Mouse (Mus musculus) kidney, postnatal 4 days (tissue): ENCODE data around the gene Srebf2.

Experiments used
- DNase-seq, 2 experiments: peaks; one replicate each; pipeline ENCODE4 v3.0.0; 2021; ENCODE audit warnings: mixed read lengths in 2 of 2

Srebf2 gene

DNA sequence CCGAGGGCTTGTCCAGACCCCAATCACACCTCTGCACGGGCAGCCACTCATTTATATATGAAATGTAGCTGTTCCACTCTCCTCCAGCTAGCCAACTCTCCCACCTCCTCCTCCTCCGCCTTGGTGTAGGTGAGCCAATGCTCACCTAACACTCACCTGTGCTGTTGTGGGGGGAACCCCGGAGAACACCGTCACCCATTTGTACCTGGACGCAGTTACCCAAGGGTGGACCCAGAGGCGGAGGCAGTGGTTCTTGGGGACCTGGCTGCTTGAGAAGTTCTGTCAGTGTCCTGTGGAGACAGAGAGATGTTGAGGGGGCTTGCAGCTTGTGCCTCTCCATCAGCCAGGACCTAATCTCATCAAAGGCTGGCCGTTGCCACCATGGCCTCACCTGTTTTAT is 61.3 kb downstream of the Srebf2 start:
- DNase-seq: no peak

DNA sequence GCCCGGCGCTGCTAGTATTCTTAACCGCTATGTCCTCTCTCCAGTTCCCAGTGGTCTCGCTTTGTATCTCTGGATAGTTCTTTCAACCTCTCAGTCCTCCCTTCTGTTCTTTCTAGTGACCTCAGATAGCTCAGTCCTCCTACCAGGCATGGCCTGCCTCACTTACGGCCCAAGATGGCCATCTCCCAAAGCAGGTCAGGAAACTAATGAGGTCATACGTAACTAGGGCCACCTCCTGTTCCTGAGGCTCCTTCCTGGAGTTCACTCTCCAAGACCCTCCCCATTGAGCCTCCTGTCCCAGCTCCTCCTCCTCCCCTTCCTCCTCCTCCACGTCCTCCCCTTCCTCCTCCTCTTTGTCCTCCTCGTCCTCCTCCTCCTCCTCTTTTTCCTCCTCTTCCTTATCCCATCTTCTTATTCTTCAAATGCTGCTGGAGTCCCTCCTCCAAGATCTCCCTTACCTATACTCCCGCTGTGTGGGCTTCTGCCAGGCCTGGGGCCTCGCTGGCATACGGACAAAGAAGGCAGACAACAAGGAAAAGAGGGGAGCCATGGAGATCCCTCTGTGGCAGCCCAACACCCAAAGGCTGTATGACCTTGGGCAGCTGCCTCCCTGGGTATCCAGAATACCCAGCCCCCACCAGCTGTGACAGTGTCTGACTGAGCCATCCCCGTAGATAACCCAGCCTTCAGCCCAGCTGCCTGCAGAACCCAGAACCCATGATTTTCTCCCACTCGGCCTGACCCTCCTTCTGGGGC is 62.5 kb downstream of the Srebf2 start:
- DNase-seq: no peak

DNA sequence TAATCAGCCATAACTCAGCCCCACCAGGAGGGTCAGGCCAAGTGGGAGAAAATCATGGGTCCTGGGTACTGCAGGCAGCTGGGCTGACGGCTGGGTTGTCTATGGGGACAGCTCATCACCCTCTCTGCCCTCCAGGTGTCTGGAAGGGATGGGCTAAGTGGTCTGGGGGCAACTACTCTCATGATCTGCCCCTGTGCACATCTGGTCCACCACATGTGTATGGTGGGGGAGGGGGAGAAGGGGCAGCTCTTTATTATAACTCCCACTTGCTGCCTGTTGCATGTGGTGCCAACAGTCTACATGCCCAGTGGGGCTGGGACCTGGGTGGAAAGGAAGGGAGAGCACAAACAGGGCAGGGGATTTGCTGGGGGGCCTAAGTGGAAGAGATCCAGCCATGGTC is 63.8 kb downstream of the Srebf2 start:
- DNase-seq: no peak

DNA sequence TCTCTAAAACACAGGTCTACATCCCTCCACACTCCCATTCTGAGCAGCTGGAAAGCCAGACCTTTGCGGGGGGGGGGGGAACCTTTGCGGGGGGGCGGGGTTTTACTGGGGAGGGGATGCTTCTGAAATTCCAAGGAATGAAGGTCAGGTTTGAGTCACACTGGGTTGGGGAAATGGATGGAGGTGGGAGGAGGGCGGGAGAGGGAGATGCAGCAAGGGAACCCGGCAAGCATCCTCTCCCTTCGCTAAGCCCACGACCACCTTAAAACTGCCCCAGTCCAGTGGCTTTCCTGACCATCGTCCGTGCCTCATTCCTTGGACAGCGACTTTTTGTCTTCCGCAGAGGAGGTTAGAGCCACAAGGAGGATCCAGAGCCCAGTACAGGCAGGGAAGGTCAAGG is 64.3 kb downstream of the Srebf2 start:
- DNase-seq: no peak

DNA sequence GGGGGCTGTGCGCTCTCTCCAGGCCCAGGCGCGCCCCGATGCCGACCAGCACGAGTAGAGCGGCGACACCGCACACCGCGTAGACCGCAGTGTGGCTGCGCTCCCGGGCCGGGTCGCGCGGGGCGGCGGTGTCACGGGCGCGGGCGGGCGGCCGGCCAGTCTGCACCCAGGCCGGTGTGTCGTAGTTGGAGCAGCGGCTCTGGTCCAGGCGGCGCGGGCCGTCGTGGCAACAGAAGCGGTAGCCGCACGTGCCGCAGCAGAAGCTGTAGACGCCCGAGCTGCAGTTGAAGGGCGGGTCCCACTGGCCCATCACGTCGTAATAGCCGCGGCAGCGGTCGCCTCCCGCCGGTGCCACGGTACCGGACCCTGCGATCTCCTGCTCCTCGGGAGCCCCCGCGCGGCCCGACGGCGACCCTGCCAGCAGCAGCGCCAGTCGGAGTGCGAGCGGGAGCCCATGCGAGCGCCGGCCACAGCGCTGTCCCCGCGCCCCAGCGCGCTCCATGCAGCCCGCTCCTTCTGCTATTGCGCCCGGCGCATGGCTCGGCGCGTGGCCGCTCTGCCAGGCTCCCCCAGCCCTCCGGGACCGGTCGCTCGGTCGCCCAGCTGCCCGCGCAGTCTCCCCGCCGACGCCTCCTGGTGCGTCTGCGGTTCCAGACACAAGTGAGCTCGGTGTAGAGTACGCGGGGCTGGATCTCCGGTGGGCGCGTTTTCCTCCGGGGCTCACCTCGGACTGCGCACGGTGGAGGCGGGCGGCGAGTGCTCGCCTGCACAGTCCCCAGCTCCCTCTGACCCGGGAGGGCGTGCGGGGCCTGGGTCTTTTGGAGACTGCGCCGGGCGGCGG is 65.2 kb downstream of the Srebf2 start:
- peak; percentile 58 to 67 for DNase-seq

DNA sequence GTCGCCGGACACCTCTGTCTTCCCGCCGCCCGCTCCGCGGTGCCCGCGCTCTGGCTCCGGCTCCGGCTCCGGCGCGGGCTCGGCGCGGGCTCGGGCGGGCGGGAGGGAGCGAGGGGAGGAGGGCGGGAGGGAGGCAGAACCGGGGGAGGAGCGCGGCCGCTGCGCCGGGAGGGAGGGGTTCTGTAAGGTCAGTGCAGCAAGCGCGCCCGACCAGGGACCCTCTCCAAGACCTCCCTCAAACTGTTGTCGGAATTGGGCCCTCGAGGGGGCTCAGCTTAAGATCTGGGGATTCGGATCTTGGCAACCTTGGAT is 65.7 kb downstream of the Srebf2 start, which contains the start of gene Shisa8:
TSS of gene Shisa8 (minus strand) at position 64 of the 312 bp plus-strand sequence.
- DNase-seq: peak; percentile 39 to 48

DNA sequence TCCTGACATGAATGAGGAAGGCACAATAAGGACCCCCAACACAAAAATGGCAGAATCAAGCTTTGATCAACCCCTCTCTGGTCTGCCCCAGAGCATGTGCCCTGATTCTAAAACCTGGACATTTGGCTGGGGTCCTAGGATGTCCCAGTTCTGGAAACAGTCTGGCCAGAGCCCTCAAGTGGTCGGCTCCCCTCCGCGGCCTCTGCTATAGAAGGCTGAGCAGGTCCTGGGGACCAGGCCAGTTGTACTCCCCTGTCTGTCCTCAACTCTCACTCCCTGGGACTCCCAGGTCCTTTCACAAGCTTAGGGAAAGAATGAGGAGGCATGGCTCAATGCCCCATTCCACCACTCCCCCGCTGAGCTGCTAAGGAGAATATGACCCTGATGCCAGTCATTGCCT is 66.2 kb downstream of the Srebf2 start:
- no peak for DNase-seq

DNA sequence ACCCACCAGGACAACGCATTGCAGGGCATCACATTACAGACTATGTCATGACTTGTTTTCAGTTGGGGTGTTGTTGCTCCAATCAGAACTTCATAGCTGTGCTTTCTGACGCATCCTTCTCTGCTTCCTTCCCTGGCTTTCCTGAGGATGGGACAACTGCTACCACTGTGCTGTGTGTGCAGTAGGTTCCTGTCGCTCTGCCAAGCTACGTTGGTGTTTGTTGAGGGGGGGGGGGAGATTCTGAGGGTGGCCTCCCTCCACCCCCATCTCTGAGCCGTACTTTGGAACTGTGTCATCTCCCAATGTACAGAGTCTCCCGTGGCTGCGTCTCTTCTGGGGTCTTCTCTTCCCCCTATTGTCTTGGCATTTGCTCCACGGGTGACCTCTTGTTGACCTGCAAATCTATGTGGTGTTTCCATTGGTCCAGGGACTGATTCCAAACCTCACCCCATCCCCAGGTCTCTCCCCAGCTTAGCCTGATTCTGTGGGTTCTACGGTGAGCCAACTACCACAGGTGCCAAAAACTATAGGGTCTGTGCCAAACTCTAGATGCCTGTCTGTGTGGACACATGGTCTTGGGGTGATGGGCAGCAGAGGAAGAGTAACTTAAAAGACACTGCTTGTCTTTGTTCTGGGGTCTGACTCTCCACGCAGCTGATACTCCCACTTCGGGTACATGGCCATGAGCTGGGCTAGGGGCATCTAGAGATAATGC is 68.5 kb downstream of the Srebf2 start:
- DNase-seq: no peak

DNA sequence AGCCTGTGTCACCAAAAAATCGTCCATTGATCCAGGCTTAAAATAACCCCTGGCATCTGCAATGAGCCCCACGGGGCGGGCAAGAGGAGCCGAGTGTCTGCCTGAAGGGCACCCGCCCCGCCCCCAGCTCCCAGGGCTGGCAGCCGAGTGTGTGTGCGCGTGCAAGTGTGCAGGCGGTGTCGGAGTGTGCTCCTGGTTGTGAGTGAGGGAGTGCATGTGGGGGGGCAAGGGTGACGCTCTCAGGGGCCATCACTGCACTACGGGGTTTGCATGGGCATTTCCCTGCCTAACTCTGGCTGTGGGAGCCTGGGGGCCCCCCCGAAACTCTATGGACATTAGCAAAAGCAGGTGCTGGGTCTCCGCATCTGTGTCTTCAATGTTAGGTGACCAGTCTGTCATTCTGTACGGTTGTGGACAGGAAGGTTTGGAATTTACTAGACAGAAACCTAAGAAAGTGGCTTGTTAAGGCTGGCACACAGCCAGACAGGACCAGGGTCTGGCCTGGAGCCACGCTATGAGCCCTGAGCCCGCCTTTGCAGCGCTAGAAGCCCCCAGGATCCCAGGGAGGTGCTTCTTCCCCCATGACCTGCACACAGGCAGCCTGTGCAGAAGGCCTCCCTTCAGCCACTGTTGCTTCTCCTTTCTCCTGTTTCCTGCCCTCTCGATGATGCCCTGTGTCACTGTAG is 69.3 kb downstream of the Srebf2 start:
- no peak for DNase-seq

DNA sequence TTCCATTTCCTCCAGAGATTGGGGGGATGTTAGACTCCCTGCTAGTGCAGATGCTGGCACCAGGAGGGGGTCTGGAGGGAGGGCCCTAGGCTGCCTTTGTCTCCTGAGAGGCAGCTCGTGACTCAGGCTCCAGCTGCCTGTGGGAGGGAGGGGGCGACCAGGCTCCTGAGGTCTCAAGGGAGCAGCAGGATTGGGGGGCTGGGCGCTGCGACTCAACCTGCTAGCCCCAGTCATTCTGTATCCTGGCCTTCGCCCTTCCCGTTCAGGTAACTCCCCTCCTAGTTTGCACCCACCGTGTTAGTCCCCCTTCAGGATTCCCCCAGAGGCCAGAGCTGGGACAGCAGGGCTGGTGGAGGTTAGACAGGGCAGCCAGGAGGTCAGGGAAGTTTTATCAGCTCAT is 70.1 kb downstream of the Srebf2 start:
- no peak for DNase-seq

DNA sequence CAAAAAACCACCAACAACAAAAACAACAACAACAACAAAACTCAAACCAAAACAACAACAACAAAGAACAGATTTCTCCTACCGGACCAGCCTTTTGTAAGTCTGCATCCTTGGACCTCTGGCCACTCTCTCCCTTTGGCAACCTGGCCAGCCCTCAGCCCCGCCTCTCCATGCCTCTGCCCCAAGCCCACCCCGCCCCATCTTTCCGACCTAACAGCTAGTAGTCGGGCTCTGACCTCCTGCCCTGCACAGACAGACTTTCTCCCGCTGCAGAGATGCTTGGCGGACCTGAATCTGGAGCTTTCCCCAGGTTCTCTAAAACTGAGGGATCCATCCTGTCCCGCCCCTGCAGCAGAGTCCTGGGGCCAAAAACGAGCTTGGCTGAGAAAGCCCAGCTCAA is 71.0 kb downstream of the Srebf2 start:
- no peak for DNase-seq

DNA sequence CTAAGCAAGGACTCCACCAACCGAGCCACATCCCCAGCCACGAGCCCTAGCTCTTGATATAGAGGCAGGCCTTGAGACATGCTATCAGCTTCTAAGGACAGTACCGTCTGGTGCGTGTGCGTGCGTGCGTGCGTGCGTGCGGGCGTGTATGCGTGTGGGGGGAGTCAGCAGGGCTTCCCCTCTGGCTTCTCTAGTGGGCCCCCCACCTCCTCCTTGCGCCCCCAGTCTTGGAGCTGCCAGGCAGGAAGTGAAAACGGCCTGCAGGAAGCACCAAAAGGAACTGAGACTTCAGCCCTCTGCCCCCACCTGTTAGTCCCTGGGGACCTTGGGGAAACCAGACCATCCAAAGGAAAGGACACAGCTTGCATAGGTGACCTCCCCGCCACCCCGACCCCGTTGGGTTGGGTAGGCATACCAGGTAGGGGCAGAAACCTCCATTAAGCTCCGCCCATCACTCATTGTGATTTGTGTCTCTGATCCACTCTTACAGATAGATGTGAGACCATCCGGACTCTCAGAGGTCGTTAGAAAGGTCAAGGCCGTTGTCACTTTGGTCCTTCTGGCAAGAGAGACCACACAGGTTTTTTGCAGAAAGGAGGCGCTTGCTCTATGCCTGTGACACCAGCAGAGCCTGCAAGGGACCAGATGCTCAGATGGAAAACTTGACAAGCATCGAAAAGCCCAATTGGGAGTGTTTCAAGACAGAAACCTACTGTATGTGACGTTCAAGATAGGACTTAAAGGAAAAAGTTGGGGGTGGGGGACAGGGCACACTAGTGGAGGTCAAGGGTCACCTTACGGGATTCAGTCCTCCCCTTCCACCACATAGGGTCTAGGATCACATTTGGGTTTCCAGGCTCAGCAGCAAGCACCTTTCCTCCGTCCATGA is 72.0 kb downstream of the Srebf2 start:
- DNase-seq: no peak

DNA sequence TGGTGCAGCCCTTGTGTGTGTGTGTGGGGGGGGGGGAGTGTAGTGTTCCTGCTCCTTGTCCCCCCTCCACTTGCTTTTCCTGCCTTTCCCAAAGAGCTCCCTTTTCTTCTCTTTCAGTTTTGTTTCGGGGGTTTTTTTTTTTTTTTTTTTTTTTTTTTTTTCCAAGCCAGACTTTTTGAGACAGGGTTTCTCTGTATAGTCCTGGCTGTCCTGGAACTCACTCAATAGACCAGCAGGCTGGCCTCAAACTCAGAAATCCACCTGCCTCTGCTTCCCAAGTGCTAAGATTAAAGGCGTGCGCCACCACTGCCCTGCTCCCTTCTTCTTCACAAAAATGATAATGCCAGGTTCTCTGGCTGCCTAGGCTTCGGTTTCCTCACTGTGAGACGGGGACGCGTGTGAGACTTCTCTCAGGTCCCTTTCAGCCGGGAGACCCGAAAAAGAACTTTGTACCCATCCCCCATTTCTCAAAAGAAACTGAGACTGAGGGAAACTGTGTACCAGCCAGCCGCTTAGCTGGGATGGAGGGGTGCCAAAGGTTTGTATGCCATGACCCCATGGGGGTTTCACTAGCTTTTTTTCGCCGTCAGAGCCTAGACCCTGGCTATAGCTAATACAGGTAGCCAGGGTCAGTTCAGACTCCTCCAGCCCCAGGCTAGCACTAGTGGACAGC is 73.2 kb downstream of the Srebf2 start:
- no peak for DNase-seq

DNA sequence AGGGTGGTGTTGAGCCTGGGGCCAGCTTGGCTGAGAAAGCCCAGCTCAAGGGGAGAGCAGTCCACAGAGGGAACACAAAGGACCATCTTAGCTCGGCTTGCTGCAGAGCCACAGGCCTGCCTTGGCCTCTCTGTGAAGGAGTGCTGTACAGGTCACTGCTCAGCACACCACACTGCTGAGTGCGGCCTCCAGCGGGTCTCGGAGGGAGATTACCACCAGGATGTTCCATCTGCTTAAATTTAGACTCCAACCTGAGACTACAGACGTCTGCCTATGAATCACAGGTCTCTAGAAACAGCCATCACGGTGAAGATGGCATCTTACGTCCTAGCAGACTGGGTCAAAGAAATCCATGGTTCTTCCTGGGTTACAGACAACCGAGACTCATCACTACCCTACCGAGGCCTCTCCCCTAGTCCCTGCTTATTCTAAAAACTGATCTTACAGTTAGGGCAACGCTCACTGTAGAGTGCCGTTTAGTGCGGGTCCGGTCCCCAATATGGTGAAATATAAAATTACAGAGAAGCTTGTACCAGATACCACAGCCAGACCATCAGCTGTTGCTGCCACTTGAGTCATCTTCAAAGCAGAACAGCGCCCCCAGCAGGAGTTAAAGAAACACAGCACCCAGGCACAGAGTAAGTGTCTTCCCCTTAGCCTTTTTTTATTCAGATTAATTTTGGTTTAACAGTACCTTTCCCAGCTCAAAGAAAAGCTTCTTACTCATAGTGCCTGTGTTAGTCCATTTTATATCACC is 74.3 kb downstream of the Srebf2 start:
- DNase-seq: no peak

DNA sequence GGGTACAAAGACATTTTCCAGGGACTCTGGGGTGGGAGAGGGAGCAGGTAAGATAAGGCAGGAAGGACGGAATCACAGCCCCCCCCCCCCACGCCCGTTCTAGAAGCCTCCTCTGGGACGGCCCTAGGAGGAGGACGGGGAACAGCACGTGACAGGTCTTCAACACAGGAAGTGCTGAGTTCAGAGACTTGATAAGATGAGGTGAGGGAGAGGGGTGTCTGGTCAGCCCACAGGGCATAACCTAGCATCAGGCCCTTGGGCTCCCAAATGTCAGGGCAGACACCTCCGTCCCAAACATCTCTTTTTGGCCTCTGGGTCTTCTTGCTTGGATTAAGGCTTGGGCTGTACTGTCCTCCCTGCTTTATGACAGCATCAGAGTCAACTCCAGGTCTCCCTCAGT is 76.3 kb downstream of the Srebf2 start:
- no peak for DNase-seq

DNA sequence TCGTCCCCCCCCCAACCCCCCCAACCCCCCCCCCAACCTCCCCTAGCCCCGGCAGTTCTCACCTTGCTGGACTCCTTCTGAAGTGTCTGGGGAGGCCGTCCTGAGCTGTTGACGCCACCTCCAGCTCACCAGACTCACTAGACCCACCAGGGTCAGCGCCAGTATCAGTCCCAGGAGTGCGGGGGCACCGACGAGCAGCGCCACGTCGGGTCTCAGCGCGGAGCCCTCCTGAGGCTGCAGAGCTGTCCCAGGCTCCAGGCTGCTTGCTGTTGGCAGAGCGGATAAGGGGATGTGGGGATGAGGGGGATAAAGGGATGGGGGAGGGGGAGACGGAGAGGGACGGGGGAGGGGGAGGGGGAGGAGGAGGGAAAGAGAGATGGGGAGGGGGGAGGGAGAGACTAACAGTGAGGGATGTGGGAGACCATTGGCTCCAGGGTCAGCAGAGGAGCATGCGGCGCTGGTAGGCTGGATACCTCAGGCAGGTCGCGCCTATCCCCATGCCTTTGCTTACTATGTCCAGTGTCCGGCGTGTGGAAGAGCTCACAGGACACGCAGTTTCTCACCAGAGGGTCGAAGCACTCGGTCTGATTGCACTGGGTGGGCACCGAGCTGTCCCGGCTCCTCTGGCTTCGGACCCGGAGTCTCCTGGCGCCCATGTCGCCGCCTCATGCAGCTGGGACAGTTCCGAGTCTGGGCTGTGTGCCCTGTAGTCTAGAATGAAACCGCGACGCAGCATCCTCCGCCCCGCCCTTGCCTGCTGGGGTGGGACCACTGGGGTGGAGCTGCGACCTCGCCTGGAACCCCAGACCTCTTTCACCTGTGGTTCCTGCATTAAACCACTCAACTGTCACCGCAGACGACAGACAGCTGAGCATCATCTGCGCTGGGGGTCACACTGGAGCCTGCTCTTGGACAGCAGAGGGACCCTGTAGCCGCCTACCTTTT is 76.9 kb downstream of the Srebf2 start, which contains the start of gene Tnfrsf13c:
TSS of gene Tnfrsf13c (minus strand) at position 713 of the 945 bp plus-strand sequence.
- DNase-seq: peak; percentile 42 to 52

DNA sequence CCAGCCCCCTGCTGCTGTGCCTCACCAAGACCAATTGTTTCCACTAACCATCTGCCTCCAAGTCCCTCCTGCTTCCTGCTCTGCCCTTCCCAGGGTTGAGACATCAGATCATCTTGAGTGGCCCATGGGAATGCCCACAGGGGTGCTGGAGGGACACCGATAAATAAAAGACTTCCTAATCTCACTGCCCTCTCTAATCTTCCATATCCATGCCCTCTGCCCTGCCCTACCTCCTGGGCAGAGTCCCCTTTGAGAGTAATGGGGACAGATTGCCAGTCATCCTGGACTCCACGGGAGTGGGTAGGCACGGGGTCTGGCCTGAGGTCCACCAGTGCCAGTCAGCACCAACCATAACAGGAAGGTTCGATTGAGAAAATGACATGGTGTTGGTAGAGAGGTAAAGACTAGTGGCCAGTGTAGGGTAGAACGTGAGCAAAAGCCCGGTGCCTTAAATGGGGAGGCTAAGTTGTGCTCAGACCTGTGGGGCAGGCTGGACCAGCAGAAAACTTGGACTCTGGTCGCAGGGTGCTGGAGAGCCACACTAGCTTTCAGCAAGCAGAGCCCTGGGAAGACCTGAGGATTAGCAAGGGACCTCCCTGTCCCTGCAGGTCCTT is 77.7 kb downstream of the Srebf2 start:
- DNase-seq: no peak

DNA sequence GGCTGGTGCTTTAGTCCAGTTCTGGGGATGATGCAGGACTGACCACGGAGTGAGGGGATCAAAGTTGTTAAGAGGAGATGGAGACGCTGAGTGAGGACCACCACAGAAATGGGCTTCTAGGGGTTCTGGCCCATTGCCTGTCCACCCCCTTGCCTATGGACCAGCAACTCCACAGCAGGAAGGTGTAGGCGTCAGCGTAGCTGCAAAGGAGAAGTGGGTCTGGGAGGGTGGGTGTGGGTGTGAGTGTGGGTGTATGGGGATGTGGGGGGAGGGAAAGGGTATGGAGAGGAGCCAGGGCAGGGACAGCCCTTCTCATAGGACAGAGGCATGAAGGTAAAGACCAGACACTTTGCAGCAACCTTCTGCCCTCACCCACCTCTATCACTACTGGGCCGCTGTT is 78.8 kb downstream of the Srebf2 start:
- no peak for DNase-seq

DNA sequence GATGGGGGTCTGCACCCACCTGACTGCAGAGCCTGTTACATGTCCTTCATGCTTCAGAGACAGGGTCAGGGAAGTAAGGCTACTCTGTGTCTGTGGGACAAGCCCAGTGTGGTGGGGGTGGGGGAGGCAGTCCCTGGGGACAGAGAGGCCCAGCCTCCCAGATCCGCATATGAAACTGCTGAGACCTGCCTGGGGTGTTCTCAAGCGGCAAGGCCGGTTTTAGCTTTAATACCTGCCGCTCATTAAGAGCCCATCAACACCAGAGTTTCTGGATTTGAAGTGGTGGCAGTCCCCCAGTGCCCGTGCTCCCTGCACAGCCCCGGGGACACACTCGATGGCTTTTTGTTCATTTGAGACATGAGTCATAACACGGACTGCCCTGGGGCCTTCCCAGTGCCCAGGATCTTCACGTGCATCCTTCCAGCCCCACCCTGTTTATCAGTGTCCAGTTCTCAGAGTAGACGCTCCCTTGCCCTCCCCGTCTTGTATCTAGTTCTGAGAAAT is 82.6 kb downstream of the Srebf2 start:
- peak; percentile 45 to 63 for DNase-seq
